Mouse (Mus musculus): ENCODE measurements around the gene Rcan3. TPM values are rescaled to one million over a fixed set of nuclear protein-coding genes. Genes with fewer than 3 reads are reported as not detected.

Rcan3 gene
- polyA plus RNA-seq, 1 experiment = 27.1 TPM

GRCm38 (mm10) chr4:135393381-135393780, 40.3 kb downstream of the Rcan3 start:
- TF ChIP-seq GATA1 (IDR thresholded peaks at IDR 0.05; ENCODE audit: low read length) = no peak

GRCm38 (mm10) chr4:135392801-135393200, 40.9 kb downstream of the Rcan3 start:
- TF ChIP-seq GATA1 (IDR thresholded peaks at IDR 0.05; ENCODE audit: low read length) = no peak

GRCm38 (mm10) chr4:135391014-135391413, 42.6 kb downstream of the Rcan3 start:
- TF ChIP-seq GATA1 (IDR thresholded peaks at IDR 0.05; ENCODE audit: low read length) = no peak

GRCm38 (mm10) chr4:135385614-135386013, 48.0 kb downstream of the Rcan3 start:
- TF ChIP-seq GATA1 (IDR thresholded peaks at IDR 0.05; ENCODE audit: low read length) = no peak

- TF ChIP-seq GATA1 (IDR thresholded peaks at IDR 0.05; ENCODE audit: low read length) = no peak
These were observed 51.3 kb downstream of the Rcan3 start for GRCm38 (mm10) chr4:135382316-135382715.

GRCm38 (mm10) chr4:135381355-135381754, 52.3 kb downstream of the Rcan3 start:
- TF ChIP-seq GATA1 (IDR thresholded peaks at IDR 0.05; ENCODE audit: low read length) = no peak

GRCm38 (mm10) chr4:135377241-135377640, 56.4 kb downstream of the Rcan3 start:
- TF ChIP-seq GATA1 (IDR thresholded peaks at IDR 0.05; ENCODE audit: low read length) = no peak

- no peak for TF ChIP-seq GATA1 (IDR thresholded peaks at IDR 0.05; ENCODE audit: low read length)
These were observed 58.2 kb downstream of the Rcan3 start for GRCm38 (mm10) chr4:135375444-135375843.

GRCm38 (mm10) chr4:135373299-135373698, 60.4 kb downstream of the Rcan3 start:
- TF ChIP-seq GATA1 (IDR thresholded peaks at IDR 0.05; ENCODE audit: low read length) = no peak

GRCm38 (mm10) chr4:135370372-135370771, 63.3 kb downstream of the Rcan3 start:
- no peak for TF ChIP-seq GATA1 (IDR thresholded peaks at IDR 0.05; ENCODE audit: low read length)

GRCm38 (mm10) chr4:135362828-135363227, 70.8 kb downstream of the Rcan3 start:
- TF ChIP-seq GATA1 (IDR thresholded peaks at IDR 0.05; ENCODE audit: low read length) = no peak

Other genes with a start within 250 kb of the Rcan3 start
- 28.7 and 30.2 TPM in 2 replicates for gene Clic4, start 161.0 kb downstream of the Rcan3 start, polyA plus RNA-seq (2012)
- 769 and 774 TPM in 2 replicates for gene Srrm1, start 80.5 kb downstream of the Rcan3 start, polyA plus RNA-seq (2012)
- gene Ncmap, start 35.6 kb downstream of the Rcan3 start, polyA plus RNA-seq (2012) = 0.26 and 0.65 TPM in 2 replicates
- gene Stpg1, start 60.9 kb upstream of the Rcan3 start, polyA plus RNA-seq (2012) = not detected in 2 replicates
- gene Nipal3, start 61.2 kb upstream of the Rcan3 start, polyA plus RNA-seq (2012) = 27.0 and 34.5 TPM in 2 replicates
- not detected in 2 replicates for gene Grhl3, start 139.8 kb upstream of the Rcan3 start, polyA plus RNA-seq (2012)

All from G1E-ER4 (cell line).